Mouse (Mus musculus): ENCODE measurements around the gene Klc1.
"Not testable (repeated sequence)": the region's sequence is repeated elsewhere in the genome, so short reads cannot be mapped to it uniquely, and the experiment has no call there.

The Klc1 gene

DNA sequence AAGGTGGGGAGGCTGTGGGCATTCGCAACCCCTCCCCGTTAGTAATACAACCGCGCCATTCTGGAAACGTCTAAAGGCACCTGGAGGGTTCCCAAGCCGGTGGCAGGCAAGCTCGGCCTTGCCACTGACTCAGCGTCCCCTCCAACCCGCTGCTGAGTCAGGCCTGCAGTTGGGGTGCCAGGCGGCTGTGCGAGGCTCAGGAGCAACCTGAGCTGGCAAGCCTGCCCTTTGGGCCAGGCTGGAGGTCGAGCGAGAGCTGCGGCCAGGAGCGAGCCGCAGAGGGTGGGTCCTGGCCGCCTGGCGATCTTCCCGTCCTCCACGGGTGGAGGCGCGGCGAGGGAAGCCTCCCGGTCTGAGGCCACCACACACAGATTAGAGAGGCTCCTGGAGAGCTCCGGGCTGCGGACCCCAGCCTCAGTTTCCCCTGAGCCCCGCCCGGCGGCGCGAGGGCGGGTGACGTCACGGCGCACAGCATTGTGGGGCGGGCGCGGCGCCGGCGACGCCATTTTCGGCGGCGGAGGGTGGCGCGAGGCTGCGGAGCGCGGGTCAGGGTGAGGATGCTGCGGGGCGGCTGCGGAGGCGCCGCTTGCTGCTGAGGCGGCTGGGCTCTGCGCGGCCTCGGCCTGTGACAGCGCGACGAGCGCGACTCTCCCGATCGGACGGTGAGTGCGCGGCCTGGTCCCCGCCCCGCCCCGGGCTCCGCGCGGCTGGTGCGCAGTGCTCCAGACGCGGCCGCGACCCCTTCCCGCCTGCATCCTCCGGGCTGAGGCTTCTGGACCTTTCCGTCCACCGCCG is at the start of gene Klc1:
Klc1 (plus strand) TSS at position 469 of the 795 bp plus-strand sequence.
- no peak for DNase-seq (ENCODE audit: low spot score)

DNA sequence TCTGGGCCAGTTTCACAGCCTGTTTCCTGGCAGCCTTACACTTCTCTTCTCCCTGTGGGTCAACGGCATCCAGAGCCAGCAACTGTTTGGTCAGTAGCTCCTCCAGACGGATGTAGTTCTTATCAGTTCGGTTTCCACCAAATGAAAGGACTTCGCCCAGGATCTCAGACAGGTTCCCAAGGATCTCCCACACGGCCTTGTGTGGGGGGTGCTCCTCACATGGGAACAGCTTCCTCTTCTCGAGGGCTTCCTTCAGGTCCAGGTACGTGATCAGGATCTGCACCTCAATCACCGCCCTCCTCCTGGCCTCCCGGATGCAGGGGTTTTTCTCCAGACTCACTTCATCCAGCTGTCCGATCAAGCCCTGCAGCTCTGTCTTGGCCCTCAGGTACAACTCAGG is 48.6 kb upstream of the Klc1 start:
- DNase-seq (ENCODE audit: low spot score): no peak

DNA sequence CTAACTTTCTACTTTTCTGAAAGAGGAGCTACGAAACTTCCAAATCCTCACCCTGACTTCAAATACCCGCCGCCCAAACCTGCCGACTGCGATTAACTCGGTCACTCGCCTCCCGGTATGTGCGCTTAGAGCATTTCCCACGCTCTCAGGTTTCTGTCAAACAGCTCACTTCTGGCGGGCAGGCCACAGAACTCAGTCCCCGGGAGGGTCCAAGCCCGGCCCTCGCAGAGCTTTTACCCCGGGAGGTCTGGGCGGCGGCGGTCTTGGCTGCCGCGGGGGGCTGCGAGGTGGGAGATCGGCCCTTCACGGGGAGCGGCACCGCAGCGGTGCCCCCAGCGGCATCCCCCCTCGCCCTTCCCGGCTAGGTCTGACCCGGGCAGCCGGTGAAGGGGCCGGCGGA is 46.2 kb upstream of the Klc1 start:
- DNase-seq (ENCODE audit: low spot score): no peak

DNA sequence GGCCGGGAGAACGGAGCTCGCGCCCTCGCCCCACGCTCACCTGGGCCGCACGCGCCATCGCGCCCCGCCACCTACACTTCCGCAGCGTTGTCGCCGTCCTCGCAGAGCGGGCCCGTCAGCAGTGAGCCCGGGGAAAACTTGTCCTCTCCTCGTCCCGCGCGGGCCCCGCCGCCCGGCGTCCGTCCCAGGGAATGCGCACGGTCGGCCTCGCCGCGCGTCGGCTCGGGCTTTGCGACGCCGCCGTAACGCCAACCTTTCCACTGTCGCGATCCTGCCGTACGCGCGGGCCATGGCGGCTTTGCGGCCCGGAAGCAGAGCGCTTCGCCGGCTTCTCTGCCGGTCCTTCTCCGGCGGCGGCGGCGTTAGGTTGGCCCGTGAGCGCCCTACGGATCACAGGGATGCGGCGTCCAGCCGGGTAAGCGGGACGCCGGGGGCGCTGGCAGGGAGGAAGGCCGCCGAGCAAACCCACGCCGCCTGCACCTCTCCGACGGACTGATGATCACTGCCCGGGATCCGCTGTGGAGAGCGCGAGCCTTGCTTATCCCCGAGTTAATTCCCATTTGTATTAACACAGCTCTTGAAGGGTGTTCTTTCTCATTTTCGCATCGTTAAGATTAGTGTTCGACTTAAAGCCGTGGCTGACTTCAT is 45.5 kb upstream of the Klc1 start, which contains the start of the genes Bag5 and Apopt1:
Bag5 (minus strand) TSS at position 254 of the 648 bp plus-strand sequence.
Apopt1 (plus strand) TSS at position 258 of the 648 bp plus-strand sequence.
- DNase-seq (ENCODE audit: low spot score): no peak

DNA sequence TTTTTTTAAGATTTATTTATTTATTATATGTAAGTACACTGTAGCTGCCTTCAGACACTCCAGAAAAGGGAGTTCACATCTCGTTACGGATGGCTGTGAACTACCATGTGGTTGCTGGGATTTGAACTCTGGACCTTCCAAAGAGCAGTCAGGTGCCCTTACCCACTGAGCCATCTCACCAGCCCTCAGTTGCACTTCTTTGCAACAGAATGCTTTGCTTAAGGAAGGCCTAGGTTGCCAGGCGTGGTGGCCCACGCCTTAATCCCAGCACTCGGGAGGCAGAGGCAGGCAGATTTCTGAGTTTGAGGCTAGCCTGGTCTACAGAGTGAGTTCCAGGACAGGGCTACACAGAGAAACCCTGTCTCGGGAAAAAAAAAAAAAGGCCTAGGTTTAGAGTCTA is 44.8 kb upstream of the Klc1 start:
- DNase-seq (ENCODE audit: low spot score): not testable (repeated sequence)

DNA sequence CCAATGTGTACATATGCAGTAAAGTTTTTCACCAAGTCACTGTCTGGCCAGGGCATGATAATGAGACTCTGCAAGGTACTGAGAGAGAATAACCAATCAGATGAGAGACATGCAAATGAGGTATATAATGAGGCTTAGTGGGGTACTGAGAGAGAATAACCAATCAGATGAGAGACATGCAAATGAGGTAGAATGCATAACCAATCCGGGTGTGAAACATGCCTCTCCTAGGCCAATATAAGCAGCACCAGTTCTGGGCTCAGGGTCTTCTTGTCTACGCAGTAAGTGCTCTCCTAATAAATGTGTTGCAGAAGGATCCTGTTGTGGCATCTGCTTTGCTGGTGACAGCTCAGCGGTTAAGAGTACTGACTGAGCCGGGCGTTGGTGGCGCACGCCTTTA is 42.1 kb upstream of the Klc1 start:
- DNase-seq (ENCODE audit: low spot score): no peak

DNA sequence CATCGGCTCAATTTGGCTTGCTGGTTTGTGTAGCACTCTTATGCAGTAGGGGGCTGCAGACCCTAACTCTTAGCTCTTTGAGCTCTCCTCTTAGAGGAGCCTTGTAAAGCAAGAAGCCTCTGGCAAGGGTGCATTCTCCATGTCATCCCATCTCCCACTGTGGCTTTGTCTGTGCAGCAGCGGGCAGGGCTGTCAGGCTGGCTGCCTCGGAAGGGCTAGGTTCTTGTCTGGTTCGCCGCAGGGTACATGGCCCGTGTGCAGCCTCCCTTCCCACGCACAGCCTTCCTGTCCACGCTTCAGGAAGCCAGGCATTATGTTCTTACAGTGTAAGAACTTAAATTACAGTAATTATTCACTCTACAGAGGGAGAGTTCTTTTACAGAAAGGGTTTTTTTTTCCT is 40.0 kb upstream of the Klc1 start:
- no peak for DNase-seq (ENCODE audit: low spot score)

DNA sequence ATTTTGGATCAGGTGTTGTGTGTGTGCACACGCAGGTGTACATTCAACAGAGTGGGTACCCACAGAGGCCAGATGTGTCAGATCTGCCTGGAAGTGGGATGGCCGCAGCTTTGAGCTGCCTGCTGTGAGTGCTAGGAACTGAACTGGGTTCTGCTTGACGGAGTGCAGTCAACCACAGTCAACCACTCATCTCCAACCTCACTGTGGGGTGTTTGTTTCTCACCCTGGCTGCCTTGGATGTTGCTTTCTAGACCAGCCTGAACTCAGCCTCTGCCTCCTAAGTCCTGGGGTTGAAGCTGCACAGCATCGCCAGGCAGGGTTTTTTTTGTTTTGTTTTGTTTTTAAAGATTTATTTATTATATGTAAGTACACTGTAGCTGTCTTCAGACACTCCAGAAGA is 38.4 kb upstream of the Klc1 start:
- no peak for DNase-seq (ENCODE audit: low spot score)

DNA sequence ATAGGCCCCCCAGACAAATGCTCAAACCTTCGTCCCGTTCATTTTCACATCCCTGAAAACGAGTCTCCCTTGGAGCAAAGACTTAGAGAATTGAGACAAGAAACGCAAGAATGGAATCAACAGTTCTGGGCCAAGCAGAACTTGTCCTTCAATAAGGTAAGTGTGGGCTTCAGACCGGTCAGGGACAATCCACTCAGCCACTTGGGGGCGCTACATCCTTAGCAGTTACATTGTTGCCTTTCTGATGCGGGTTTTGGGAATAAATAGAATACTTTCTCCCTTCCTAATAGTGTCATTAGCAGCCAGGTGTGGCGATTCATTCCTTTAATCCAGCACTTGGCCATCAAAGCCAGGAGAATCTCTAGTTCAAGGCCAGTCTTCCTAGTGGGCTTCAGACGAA is 36.0 kb upstream of the Klc1 start:
- no peak for DNase-seq (ENCODE audit: low spot score)

DNA sequence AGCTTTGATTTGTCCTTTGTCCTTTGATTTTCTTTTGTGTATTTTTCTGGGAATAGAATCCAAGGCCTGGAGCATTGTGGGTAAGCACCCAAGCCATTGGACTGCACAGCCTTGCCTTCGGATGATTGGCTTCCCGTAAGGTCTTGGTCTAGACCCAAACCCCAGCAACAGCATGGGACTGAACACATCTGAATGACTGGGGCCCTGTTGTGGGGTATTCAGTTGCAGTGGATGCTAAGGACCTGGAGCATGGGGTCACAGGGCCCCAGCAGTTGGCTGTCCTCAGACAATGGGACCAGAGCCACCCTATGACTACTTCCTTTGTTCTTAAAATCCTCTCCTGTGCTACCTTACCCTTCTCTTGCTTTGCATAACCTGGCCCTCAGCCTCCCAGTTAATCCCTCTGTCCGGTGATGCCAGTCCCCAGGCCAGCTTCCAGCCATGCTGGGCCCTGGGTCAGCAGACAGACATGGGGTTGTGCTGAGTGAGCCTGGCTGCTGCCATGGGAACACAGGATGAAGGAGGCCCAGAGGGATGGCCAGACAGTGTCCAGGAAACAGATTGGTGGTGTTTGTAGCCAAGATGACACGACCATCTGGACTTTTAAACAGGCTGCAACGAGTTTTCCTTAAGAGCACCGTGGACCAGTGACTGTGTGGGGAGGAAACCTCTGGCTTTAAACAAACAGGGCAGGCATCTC is 33.9 kb upstream of the Klc1 start:
- no peak for DNase-seq (ENCODE audit: low spot score)

DNA sequence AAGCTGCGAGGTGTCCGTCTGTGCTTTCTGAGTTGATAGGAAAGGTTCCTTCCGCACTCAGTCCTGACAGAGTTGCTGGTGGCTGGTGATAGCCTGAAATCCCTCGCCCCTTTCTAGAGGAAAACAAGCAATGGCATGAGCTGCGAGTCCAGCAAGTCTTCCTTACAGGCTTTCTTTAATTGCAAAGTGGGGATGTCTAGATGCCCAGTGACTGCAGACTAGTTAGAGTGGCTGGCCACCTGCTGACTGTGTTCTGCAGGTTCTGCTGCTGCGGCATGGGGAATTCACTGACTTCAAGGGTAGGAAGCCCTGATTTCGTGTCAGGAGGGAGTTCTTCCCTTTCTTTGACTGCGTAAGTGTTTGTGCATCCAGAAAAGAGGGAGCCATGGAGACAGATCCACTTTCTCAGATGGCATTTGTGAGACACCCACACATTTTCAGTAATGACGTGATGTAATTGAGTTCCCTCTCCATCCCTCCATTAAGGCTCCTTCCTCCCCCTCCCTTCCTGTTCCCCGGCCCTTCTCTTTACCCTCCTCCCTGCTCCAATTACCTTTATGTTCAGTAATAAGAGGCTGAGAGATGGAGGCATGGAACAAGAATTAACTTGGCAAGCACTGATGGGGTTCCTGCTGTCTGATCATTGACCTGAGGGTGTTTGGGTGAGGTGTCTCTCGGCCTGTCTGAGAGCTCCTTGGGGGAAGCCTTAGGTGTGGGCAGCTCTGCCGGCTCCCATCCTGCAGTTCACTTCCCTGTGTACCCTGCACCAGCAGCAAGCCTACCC is 33.1 kb upstream of the Klc1 start:
- peak; percentile 53 for DNase-seq (ENCODE audit: low spot score)

DNA sequence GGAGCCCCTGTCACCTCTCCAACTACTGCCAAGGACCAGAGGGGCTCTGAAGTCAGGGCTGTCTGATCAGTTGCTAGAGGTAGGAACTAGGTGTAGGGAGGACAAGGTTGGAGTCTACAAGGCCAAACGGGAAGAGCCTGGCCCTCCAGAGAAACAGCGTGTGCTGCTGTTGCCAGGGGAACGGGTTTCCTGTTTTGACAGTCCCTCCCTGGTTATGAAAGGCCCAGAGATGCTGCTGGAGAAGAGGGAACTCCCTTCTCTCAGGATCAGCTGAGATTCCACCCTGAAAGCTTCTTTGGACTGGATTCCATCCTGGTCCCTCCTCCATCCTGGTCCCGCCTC is 32.6 kb upstream of the Klc1 start:
- no peak for DNase-seq (ENCODE audit: low spot score)

DNA sequence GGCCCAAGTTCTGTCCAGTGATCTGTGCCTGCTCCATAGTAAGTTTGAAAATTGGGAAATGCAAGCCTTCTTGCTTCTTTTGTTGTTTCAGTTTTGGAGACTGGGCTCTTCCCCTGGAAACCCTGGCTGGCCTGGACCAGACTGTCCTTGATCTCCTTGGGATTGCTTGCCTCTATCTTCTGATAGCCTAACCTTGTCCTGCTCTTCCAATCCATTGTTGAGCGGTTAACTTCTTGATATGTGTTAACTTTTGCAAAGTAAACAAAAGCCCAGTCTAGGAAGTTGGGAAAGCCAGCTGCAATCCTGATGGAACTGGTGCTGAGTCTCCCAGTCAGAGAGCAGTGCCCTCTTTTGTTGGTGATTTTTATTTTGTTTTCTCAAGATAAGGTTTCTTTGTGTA is 30.7 kb upstream of the Klc1 start:
- no peak for DNase-seq (ENCODE audit: low spot score)

DNA sequence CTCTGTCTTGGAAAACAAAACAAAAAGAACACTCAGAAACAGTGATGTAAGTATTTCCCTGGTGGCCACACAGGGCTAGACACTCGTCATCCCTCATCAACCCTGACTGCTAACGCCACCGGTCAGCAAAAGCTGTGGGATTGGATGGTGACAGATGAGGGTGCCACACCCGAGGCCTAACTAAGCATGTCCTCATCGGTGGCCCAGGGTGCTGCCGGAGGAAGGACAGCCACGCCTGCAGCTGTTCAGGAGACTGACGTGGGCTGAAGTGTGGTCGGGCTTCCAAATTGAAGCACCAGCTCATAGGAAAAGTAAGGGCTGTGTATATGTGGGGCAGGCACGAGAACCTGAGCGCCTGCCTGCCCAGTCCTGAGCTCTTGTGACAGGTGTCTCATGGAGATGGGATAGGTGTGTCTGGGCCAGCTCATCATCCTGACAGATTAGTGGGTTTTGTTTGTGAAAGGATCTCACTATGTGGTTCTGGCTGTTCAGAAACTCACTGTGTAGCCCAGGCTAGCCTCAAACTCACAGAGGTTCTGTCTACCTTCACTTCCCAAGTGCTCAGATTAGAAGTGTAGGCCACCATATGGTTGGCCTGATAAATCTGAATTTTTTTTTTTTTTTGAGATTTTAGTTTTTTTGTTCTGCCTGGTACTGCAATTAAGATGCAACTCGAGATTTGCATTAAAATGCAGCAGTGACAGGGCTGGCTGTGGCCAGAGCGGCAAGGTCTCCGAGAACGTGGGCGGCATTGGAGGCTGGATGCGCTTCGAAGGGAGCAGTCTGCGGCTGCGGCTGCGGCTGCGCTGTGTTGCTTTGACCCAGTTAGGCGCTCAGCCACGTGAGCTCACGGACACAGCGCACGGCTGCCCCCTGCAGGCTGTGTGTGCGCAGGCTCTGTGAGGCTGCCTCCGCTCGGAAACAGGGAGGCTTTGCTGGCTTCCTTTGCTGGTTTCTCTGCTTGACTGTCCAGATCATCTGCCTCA is 26.5 kb upstream of the Klc1 start:
- no peak for DNase-seq (ENCODE audit: low spot score)

DNA sequence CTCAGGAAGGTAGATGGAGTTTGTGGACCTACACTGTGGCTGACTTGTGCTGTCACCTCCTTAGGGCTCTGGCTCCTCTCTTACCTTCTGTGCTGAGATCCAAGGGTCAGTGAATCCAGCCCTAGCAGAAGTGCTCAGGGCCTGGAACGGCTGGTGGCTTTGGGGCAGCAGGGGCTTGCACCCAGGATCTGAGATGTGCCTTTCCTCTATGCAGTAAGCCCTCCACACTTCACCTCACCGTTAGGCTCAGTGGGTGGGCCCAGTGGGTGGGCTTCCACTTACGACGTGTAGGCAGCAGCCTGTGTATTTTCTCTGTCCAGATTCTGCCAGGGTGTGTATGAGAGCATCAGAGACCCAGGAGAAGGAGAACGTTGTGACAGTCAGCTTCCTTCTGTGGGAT is 25.7 kb upstream of the Klc1 start:
- no peak for DNase-seq (ENCODE audit: low spot score)

DNA sequence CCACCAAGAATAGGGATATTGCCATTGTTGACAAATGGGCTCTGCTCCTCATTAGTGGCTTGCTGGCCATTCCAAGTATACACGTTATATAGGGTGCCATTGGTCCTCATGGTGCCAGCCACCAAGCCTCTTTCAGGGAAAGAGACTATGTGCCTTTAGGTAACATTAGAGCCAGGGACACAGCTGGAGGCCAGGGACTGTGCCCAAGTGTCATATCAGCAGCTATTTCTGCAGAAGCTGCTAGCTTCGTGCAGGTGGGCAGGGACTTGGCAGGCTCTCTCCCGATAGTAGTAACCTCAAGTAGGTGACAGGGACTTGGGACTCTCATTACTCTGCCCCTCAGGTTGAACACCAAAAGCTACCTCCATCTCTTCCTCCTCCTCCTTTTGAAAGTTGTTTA is 23.7 kb upstream of the Klc1 start:
- no peak for DNase-seq (ENCODE audit: low spot score)

DNA sequence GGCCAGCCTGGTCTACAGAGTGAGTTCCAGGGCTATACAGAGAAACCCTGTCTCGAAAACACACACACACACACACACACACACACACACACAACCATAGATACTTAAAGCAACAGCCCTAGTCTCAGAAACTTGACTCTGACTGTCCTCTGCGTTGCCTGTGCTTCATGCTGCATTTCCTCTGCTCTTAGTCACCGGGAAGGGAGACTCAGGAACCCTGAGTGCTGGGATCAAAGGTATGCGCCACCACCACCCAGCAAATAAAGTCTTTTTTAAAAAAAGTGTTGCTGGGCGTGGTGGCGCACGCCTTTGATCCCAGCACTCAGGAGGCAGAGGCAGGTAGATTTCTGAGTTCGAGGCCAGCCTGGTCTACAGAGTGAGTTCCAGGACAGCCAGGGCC is 22.0 kb upstream of the Klc1 start:
- not testable (repeated sequence) for DNase-seq (ENCODE audit: low spot score)

DNA sequence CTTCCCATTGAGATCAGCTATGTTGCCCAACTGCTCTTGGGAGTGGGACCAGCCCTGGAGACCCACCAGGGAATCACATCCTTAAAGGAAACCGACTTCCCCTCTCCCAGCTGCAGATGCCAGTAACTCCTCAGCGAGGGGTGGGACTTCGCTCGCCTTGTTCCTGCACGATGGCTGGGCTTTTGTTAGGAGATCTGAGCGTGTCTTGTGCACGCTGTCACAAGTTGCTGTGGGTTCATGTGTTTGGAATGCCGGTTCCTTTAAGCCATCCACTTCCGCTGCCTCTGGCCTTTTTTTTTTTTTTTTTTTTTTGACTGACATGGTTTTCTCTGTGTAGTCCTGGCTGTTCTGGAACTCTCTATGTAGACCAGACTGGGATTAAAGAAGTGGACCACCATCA is 21.3 kb upstream of the Klc1 start:
- DNase-seq (ENCODE audit: low spot score): no peak

DNA sequence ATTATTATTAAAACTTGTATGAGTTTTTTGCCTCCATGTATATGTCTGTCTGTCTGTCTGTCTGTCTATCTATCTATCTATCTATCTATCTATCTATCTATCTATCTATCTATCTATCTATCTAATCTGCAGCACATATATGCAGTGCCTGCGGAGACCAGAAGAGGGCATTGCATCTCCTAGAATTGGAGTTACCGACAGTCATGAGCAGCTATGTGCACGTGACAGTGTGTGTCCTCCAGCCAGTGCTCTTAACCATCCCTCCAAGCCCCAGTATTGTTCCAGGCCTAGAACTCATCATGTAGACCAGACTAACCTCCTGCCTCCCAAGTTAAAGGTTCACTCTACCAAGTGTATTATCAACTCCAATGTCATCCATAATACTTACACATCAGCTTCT is 19.9 kb upstream of the Klc1 start:
- peak; percentile 80 for DNase-seq (ENCODE audit: low spot score)

DNA sequence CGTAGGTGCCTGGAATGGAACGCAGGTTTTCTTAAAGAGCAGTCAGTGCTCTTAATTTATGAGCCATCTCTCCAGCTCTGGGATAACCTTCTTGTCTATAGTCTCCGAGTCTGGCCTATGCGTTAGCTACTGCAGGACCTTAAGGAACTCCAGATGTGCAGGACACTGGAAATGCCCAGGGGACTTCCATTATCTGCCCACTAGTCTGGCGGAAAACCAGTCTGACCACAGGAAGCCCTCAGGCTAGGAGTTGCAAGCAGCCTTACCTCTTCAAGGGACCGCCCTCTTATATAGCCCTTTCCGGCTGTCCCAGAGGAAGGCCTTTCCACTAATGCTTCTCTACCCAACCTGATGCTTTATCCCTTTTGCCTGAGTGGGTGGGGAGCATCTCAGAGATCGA is 17.3 kb upstream of the Klc1 start:
- DNase-seq (ENCODE audit: low spot score): no peak

DNA sequence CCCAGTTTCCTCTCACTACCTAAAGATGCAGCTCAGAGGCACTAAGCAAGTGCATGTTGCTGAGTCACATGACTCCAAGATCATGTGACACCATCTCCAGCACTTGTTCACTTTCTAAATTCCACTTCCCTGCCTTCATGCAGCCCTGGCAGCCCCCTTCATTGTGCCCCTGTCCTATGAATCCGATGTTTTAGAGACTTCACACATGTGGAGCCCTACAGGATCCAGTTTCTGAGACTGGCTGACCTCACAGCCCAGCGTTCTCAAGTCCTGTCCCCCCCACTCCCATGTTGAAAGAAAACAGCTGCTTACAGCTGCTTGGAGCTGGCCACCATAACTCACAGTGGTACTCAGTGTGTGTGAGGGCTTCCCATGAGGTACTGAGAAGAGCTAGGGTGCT is 15.2 kb upstream of the Klc1 start:
- DNase-seq (ENCODE audit: low spot score): no peak

Data from layer of hippocampus, adult 9-10 months (tissue).